Comparison of ENCODE assay signal across 8 mouse cellular contexts in the genomic region with DNA sequence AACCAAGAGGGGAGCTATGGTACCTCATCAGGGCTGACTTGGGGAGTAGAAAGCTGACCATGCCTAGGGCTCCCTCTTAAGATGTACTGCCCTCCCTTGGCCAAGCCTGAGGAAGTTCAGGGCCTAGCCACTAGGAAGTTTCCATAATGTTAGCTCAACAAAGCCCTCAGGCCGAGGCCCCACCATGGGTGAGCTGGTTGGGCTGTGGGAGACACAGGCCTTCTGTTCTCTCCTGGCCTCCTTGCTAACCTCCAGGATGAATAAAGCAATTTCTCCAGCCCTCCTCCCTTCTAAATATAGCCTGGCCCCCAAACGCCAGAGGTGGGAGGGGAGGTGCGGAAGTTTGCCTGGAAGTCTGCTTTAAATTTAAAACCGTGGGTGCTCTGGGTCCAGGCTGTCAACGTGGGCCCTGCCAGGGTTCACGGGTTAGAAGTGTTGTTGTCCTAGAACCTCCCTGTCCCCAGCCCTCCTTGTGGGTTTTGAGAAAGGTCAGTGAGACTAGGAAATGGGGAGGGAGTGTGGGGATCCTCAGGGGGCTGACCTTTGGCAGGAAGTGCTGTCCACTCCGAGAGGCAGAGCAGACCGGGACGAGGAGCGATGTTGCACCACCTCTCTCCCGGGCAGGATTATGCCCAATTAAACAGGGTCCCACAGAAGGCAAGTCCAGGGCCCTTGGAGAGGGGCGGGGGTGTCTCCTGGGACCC. TPM values are rescaled to one million over a fixed set of nuclear protein-coding genes. Genes with fewer than 3 reads are reported as not detected.
DNase-seq lines count a peak whose midpoint lies in the region; ATAC-seq lines count a peak whose summit lies in the region.

No protein-coding gene starts in this region.

- peak overlapping the region; percentile 52 for H3K4me2 ChIP-seq in liver, embryonic 12.5 days
- peak overlapping the region; percentile 56 for H3K4me2 ChIP-seq in stomach, embryonic 16.5 days (ENCODE audit: low read depth, low read length)

- peak overlapping the region; percentile 50 for H3K4me3 ChIP-seq in hindbrain, embryonic 10.5 days
- H3K4me3 ChIP-seq in liver, embryonic 12.5 days: peak overlapping the region; percentile 21; the same call in 1 of the 2 replicates
- peak overlapping the region; percentile 37 for H3K4me3 ChIP-seq in stomach, embryonic 16.5 days (replicated peaks; ENCODE audit: low read length)

- no peak; the same call in 1 of the 2 replicates for ATAC-seq in liver, embryonic 12.5 days
- ATAC-seq in stomach, embryonic 16.5 days (ENCODE audit: insufficient read depth, low FRiP score): peak; percentile 6; the same call in 1 of the 2 replicates
- ATAC-seq in activated CD4-positive, CD25-positive, alpha-beta regulatory T cell, adult 4 months: no peak

- H3K4me1 ChIP-seq in hindbrain, embryonic 10.5 days (replicated peaks): peaks cover 48% of the 10 kb centered on the region
- H3K4me1 ChIP-seq in liver, embryonic 12.5 days: peaks cover 28% of the 10 kb centered on the region
- H3K4me1 ChIP-seq in stomach, embryonic 16.5 days (ENCODE audit: control insufficient read depth, insufficient read depth, low read length): peaks cover 20% of the 10 kb centered on the region

- no peaks in the 10 kb centered on the region for H3K36me3 ChIP-seq in hindbrain, embryonic 10.5 days
- no peaks in the 10 kb centered on the region for H3K36me3 ChIP-seq in liver, embryonic 12.5 days
- no peaks in the 10 kb centered on the region for H3K36me3 ChIP-seq in stomach, embryonic 16.5 days (ENCODE audit: control insufficient read depth, insufficient read depth, low read length)

- H3K27ac ChIP-seq in hindbrain, embryonic 10.5 days: peak overlapping the region; percentile 77
- no peak overlapping the region for H3K27ac ChIP-seq in liver, embryonic 12.5 days
- peak overlapping the region; percentile 21 for H3K27ac ChIP-seq in stomach, embryonic 16.5 days (ENCODE audit: low read length)

- peaks cover 62% of the 10 kb centered on the region for H3K27me3 ChIP-seq in hindbrain, embryonic 10.5 days (ENCODE audit: insufficient read depth, poor library complexity, severe bottlenecking)
- H3K27me3 ChIP-seq in liver, embryonic 12.5 days (replicated peaks): peaks cover 79% of the 10 kb centered on the region
- H3K27me3 ChIP-seq in stomach, embryonic 16.5 days (ENCODE audit: control insufficient read depth, insufficient read depth, low read length): peaks cover under 1% of the 10 kb centered on the region

- 15% methylated on average over 12 of the region's 12 CpGs for WGBS in hindbrain, embryonic 10.5 days
- 25% methylated on average over 12 of the region's 12 CpGs for WGBS in liver, embryonic 12.5 days (ENCODE audit: insufficient replicate concordance)
- 23% methylated on average over 12 of the region's 12 CpGs for WGBS in stomach, embryonic 16.5 days

- no peaks in the 10 kb centered on the region for H3K9me3 ChIP-seq in hindbrain, embryonic 10.5 days
- no peaks in the 10 kb centered on the region for H3K9me3 ChIP-seq in liver, embryonic 12.5 days (replicated peaks)
- H3K9me3 ChIP-seq in stomach, embryonic 16.5 days (replicated peaks; ENCODE audit: control insufficient read depth, low read length): no peaks in the 10 kb centered on the region

- DNase-seq in urinary bladder, postnatal 14 days (ENCODE audit: low spot score): peak; percentile 3
- no peak for DNase-seq in urinary bladder, adult 2 months (ENCODE audit: low spot score)
- DNase-seq in hindbrain, embryonic 10.5 days (ENCODE audit: low spot score): no peak
- DNase-seq in spleen, adult 18-20 months: no peak
- no peak for DNase-seq in spleen, postnatal 14 days (ENCODE audit: low spot score in 2 of 2)

- no peak overlapping the region for H3K9ac ChIP-seq in liver, embryonic 12.5 days
- H3K9ac ChIP-seq in stomach, embryonic 16.5 days (ENCODE audit: low read length): peak overlapping the region; percentile 61

RNA-seq across cellular contexts. Expression of gene Exoc3l4, which starts 4.1 kb away (rescaled TPM):
- polyA plus RNA-seq in urinary bladder, adult 2 months (2012; rRNA removed): 7.8 and 8.4 TPM in 2 replicates
- polyA plus RNA-seq in hindbrain, embryonic 10.5 days (2016; fragmentation: Nextera tagmentation; extraction: Ambion mirVana): 4.7 and 5.4 TPM in 2 replicates
- 15.5 and 18.2 TPM in 2 replicates for polyA plus RNA-seq in liver, embryonic 12.5 days (2016; fragmentation: Nextera tagmentation; extraction: Ambion mirVana)
- 9.0 and 9.6 TPM in 2 replicates for polyA plus RNA-seq in stomach, embryonic 16.5 days (2015; fragmentation: Nextera tagmentation; extraction: Ambion mirVana)
- polyA plus RNA-seq in activated CD4-positive, CD25-positive, alpha-beta regulatory T cell, adult 4 months (2017; shearing (Covaris generic)): not detected

RNA-seq across cellular contexts. Expression of gene Lbhd2, which starts 6.1 kb away (rescaled TPM):
- polyA plus RNA-seq in urinary bladder, adult 2 months (2012; rRNA removed): 0.10 TPM in 1 of 2 replicates, not detected in the other
- 0.25 TPM in 1 of 2 replicates, not detected in the other for polyA plus RNA-seq in hindbrain, embryonic 10.5 days (2016; fragmentation: Nextera tagmentation; extraction: Ambion mirVana)
- polyA plus RNA-seq in liver, embryonic 12.5 days (2016; fragmentation: Nextera tagmentation; extraction: Ambion mirVana): 0.28 TPM in 1 of 2 replicates, not detected in the other
- 1.4 and 1.6 TPM in 2 replicates for polyA plus RNA-seq in stomach, embryonic 16.5 days (2015; fragmentation: Nextera tagmentation; extraction: Ambion mirVana)
- not detected for polyA plus RNA-seq in activated CD4-positive, CD25-positive, alpha-beta regulatory T cell, adult 4 months (2017; shearing (Covaris generic))

RNA-seq across cellular contexts. Expression of gene Tnfaip2, which starts 29.5 kb away (rescaled TPM):
- polyA plus RNA-seq in urinary bladder, adult 2 months (2012; rRNA removed): 106 and 156 TPM in 2 replicates
- 3.0 and 3.2 TPM in 2 replicates for polyA plus RNA-seq in hindbrain, embryonic 10.5 days (2016; fragmentation: Nextera tagmentation; extraction: Ambion mirVana)
- 88.6 and 94.9 TPM in 2 replicates for polyA plus RNA-seq in liver, embryonic 12.5 days (2016; fragmentation: Nextera tagmentation; extraction: Ambion mirVana)
- polyA plus RNA-seq in stomach, embryonic 16.5 days (2015; fragmentation: Nextera tagmentation; extraction: Ambion mirVana): 11.2 and 12.8 TPM in 2 replicates
- not detected for polyA plus RNA-seq in activated CD4-positive, CD25-positive, alpha-beta regulatory T cell, adult 4 months (2017; shearing (Covaris generic))

RNA-seq across cellular contexts. Expression of gene Cdc42bpb, which starts 35.2 kb away (rescaled TPM):
- polyA plus RNA-seq in urinary bladder, adult 2 months (2012; rRNA removed): 143 and 148 TPM in 2 replicates
- polyA plus RNA-seq in hindbrain, embryonic 10.5 days (2016; fragmentation: Nextera tagmentation; extraction: Ambion mirVana): 32.6 and 34.7 TPM in 2 replicates
- polyA plus RNA-seq in liver, embryonic 12.5 days (2016; fragmentation: Nextera tagmentation; extraction: Ambion mirVana): 13.0 and 15.1 TPM in 2 replicates
- 29.3 and 32.9 TPM in 2 replicates for polyA plus RNA-seq in stomach, embryonic 16.5 days (2015; fragmentation: Nextera tagmentation; extraction: Ambion mirVana)
- under 1 TPM; 0.25 to 0.27 TPM for polyA plus RNA-seq in activated CD4-positive, CD25-positive, alpha-beta regulatory T cell, adult 4 months (2017; shearing (Covaris generic))
